Mouse (Mus musculus) heart, adult 2 months (tissue): ENCODE data around the gene Rph3a. TPM values are rescaled to one million over a fixed set of nuclear protein-coding genes. Genes with fewer than 3 reads are reported as not detected.

Experiments
- DNase-seq, 2 experiments: peaks; one replicate each; pipeline ENCODE4 v3.0.0; 2021
- H3K27ac ChIP-seq: fragments of 200-600 bp; 2 replicates; pipeline ENCODE4 v1.8.1; 2022
- H3K27me3 ChIP-seq: fragments of 200-500 bp; 2 replicates; pipeline ENCODE4 v1.6.1; 2012; ENCODE audit warnings: mild to moderate bottlenecking, low read length, inconsistent platforms, mixed read lengths; ENCODE audit not compliant: control insufficient read depth, insufficient read depth
- H3K36me3 ChIP-seq: fragments of 200-500 bp; 2 replicates; pipeline ENCODE4 v1.6.1; 2012; ENCODE audit warnings: low read length, inconsistent platforms; ENCODE audit not compliant: control insufficient read depth, insufficient read depth
- H3K4me1 ChIP-seq: fragments of 200-500 bp; 2 replicates; pipeline ENCODE4 v1.6.1; 2011; ENCODE audit warnings: low read length; ENCODE audit not compliant: control insufficient read depth, insufficient read depth
- H3K4me3 ChIP-seq: fragments of 200-600 bp; 2 replicates; pipeline ENCODE4 v1.8.1; 2022
- H3K79me2 ChIP-seq: fragments of 200-500 bp; replicated peaks from 2 replicates; pipeline ENCODE4 v1.6.1; 2012; ENCODE audit warnings: mild to moderate bottlenecking, inconsistent platforms, low read length, moderate library complexity, mixed read lengths; ENCODE audit not compliant: control insufficient read depth, insufficient read depth
- H3K9ac ChIP-seq: fragments of 200-500 bp; 2 replicates; pipeline ENCODE4 v1.6.1; 2012; ENCODE audit warnings: low read depth, mild to moderate bottlenecking, control low read depth, inconsistent platforms, low read length, mixed read lengths
- CTCF ChIP-seq: fragments of 200-600 bp; IDR thresholded peaks from 2 replicates; pipeline ENCODE4 v1.8.1; 2022; ENCODE audit warnings: antibody characterized with exemption, mild to moderate bottlenecking, moderate library complexity
- EP300 ChIP-seq: fragments of 200-500 bp; IDR thresholded peaks from 2 replicates; pipeline ENCODE4 v1.6.1; 2011; ENCODE audit warnings: low read depth, low read length, control low read depth; ENCODE audit not compliant: insufficient read depth
- POLR2A ChIP-seq: fragments of 200-500 bp; IDR thresholded peaks from 2 replicates; pipeline ENCODE4 v1.6.1; 2011; ENCODE audit warnings: mild to moderate bottlenecking, low read depth, low read length, control low read depth; ENCODE audit not compliant: insufficient read depth
- WGBS: fragments of 180-500 bp; shearing (Covaris S2); methylation state at CpG from one replicate; pipeline ENCODE4 v1.1.7; 2018; 5-methylcytosine and 5-hydroxymethylcytosine counted together
- intact Hi-C: fragments of 180-260 bp; cut with DNase I; formaldehyde crosslinking; loops from one replicate; pipeline ENCODE4 v1.15.1; 2025
- polyA plus RNA-seq: library from polyadenylated mRNA; depleted of rRNA; stranded (reverse); fragments of >200 nt; gene quantifications from 2 replicates; pipeline ENCODE4 v1.2.3, GENCODE M21; 2012
- total RNA-seq, 2 experiments: library from RNA; stranded (reverse); gene quantifications; 2 replicates each; pipeline ENCODE4 v1.2.3; 2021

The Rph3a gene
- total and polyA plus RNA-seq, 3 experiments: not detected

DNA sequence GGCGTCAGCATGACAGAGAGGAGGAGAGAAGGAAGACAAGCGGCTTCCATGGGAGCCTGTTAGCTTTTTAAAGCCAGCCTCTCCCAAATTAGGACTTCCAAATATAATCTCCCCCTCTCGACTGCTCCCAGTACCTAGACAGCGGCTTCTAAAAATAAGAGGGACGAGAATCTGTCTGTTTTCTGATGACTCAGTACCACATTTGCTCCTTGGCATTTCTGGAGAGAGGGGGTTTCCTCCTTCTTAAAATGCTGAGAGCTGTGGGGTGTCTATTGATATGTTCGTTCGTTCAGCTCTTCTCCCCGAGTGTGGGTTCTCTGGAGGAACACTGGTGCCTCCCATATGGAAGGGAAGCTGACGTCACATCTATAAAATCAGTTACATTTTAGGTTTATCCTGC lies 9.6 kb upstream of the Rph3a start:
- DNase-seq: no peak
- Histone ChIP-seq H3K4me3 (no peak overlapping the region), H3K27me3 (no peaks in the 10 kb centered on the region), H3K27ac (no peak overlapping the region), H3K4me1 (no peaks in the 10 kb centered on the region), H3K9ac (no peak overlapping the region), H3K79me2 (no peaks in the 10 kb centered on the region), H3K36me3 (no peaks in the 10 kb centered on the region)
- TF ChIP-seq CTCF (no peak), EP300 (no peak), POLR2A (no peak)
- intact Hi-C loops: no loop called here
- WGBS: 55% methylated on average over 9 of the region's 9 CpGs

DNA sequence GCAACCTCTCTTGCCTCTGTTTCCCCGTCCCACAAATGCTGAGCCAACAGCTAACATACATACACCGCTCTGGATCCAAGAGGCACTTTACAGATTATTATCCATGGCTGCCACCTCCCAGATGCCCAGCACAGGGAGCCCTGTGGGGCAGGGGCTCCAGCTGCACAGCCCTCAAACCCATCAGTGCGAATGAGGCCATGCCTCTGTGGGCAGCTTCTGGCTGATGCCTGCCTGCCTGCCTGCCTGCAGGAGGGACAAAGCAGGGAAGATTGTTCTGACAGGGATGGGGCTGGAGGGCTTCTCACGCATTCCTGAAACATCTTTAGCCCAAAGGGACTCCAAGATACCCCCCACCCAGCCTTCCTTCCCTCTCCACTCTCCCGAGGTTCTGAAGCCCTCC lies 7.8 kb upstream of the Rph3a start:
- Histone ChIP-seq H3K9ac (no peak overlapping the region), H3K4me3 (no peak overlapping the region), H3K27ac (no peak overlapping the region), H3K4me1 (no peaks in the 10 kb centered on the region), H3K27me3 (no peaks in the 10 kb centered on the region), H3K36me3 (no peaks in the 10 kb centered on the region), H3K79me2 (no peaks in the 10 kb centered on the region)
- 63% methylated on average over 5 of the region's 5 CpGs for WGBS
- TF ChIP-seq POLR2A (no peak), EP300 (no peak), CTCF (no peak)
- no peak for DNase-seq
- intact Hi-C loops: no loop called here

DNA sequence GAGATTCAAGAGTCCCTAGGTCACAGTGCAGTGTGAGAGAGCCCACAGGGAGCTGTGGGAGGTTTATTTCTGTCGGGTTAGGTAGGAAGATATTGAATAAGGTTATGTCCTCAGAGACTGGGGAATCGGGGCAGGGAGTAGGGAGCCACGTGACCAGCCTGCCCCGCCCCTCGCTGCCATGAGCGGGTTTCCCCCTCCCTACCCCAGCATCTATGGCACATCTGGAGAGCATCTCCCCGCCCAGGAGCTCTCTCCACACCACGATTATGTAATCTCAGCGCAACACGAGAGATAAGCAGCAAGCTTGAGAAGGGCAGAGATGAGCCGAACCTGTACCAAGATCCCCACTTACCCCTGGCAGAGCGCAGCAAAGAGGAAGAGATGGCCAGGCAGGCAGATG lies 6.5 kb upstream of the Rph3a start:
- H3K79me2 ChIP-seq: no peaks in the 10 kb centered on the region
- intact Hi-C loops: no loop called here
- WGBS: 35% methylated on average over 12 of the region's 12 CpGs
- no peak for DNase-seq
- H3K4me1 ChIP-seq: no peaks in the 10 kb centered on the region
- H3K27me3 ChIP-seq: no peaks in the 10 kb centered on the region
- TF ChIP-seq CTCF (no peak), POLR2A (no peak), EP300 (no peak)
- no peak overlapping the region for H3K9ac ChIP-seq
- no peak overlapping the region for H3K4me3 ChIP-seq
- no peak overlapping the region for H3K27ac ChIP-seq
- no peaks in the 10 kb centered on the region for H3K36me3 ChIP-seq

DNA sequence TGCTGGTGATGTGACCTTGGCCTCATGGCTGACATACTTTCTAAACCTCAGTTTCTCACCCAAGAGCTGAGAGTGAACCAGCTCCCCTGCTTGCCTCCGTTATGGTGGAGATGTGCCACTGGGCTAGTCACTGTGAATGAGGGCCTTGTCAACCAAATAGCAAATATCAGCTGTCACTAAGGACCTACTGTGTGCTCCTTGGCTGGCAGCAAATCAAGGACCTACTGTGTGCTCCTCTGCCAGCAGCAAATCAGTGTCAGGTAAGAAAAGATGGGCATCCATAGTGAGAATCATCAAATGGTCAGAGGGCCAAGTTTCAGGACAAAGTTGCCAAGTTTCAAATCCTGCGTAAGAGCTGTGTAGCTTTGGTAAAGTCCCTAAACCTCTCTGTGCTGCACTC lies 4.6 kb upstream of the Rph3a start:
- no peaks in the 10 kb centered on the region for H3K36me3 ChIP-seq
- WGBS: 83% methylated on average over 2 of the region's 2 CpGs
- H3K4me3 ChIP-seq: no peak overlapping the region
- no peak overlapping the region for H3K27ac ChIP-seq
- H3K27me3 ChIP-seq: no peaks in the 10 kb centered on the region
- no peak for TF ChIP-seq POLR2A
- TF ChIP-seq EP300: no peak
- TF ChIP-seq CTCF: no peak
- intact Hi-C loops: no loop called here
- no peak overlapping the region for H3K9ac ChIP-seq
- no peaks in the 10 kb centered on the region for H3K79me2 ChIP-seq
- H3K4me1 ChIP-seq: no peaks in the 10 kb centered on the region
- no peak for DNase-seq

DNA sequence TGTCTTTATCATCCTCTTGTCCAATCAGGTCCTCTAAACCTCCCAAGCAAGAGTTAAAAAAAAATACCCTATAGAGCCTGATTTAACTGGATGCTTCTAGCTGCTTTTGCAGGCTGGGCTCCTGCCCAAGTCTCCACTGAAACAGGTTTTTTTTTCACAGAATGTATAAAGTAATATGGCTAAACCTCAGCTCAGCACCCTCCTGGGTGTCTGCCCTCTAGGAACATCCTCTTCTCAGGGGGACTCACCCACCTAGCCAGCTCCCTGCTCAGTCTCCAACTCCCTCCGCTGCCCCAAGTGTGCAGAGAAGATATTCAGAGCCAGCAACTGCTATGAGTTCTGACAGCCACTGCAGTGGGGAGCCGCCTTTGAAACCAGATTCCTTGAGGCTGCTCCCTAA lies 2.1 kb upstream of the Rph3a start:
- WGBS: 30% methylated on average over 2 of the region's 2 CpGs
- intact Hi-C loops: no loop called here
- TF ChIP-seq POLR2A (no peak), EP300 (no peak), CTCF (no peak)
- no peak for DNase-seq
- no peak overlapping the region for H3K9ac ChIP-seq
- H3K27ac ChIP-seq: no peak overlapping the region
- H3K36me3 ChIP-seq: no peaks in the 10 kb centered on the region
- no peaks in the 10 kb centered on the region for H3K4me1 ChIP-seq
- H3K4me3 ChIP-seq: no peak overlapping the region
- H3K27me3 ChIP-seq: peaks cover 2% of the 10 kb centered on the region; the same call in 1 of the 2 replicates
- no peaks in the 10 kb centered on the region for H3K79me2 ChIP-seq

DNA sequence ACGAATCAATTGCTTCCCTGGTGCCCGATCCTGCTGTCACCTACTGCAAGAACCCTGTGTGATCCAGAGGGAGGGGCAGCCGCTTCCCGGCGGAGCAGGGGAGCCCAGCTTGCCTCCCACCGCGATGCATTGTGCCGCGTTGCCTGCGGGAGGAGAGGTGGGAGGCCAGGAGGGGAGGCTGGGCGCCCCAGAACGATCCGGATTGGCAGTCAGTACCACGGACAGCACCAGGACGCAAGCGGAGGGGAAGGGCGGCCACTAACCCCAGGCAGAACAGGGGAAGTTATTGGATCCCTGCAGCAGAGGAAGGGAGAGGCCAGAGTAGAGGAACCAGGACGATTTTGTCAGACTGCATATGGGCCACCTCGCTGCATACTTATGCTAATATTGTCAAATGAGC lies 486 bp downstream of the Rph3a start:
- no peak overlapping the region for H3K9ac ChIP-seq
- no peak overlapping the region for H3K27ac ChIP-seq
- H3K36me3 ChIP-seq: no peaks in the 10 kb centered on the region
- no peak overlapping the region for H3K4me3 ChIP-seq
- intact Hi-C loops: no loop called here
- no peak for TF ChIP-seq CTCF
- no peak for TF ChIP-seq EP300
- no peak for TF ChIP-seq POLR2A
- no peaks in the 10 kb centered on the region for H3K79me2 ChIP-seq
- WGBS: under 1% methylated on average over 19 of the region's 19 CpGs
- H3K4me1 ChIP-seq: no peaks in the 10 kb centered on the region
- H3K27me3 ChIP-seq: peaks cover 2% of the 10 kb centered on the region; the same call in 1 of the 2 replicates
- peak; percentile 18 to 58 for DNase-seq
